Mouse (Mus musculus) thymus, adult 2 months (tissue): ENCODE data around the gene Atp2a2.

Experiments used
- CTCF ChIP-seq: fragments of 200-500 bp; IDR thresholded peaks from 2 replicates; pipeline ENCODE4 v1.5.1; 2012; ENCODE audit warnings: mild to moderate bottlenecking, control low read depth, low read length, moderate library complexity, borderline replicate concordance; ENCODE audit not compliant: control insufficient read depth, poor library complexity, insufficient read depth; ENCODE audit errors: extremely low read depth
- POLR2A ChIP-seq: fragments of 200-500 bp; IDR thresholded peaks from 2 replicates; pipeline ENCODE4 v1.6.1; 2012; ENCODE audit warnings: mild to moderate bottlenecking, low read length, control low read depth, moderate library complexity; ENCODE audit not compliant: control insufficient read depth, poor library complexity, insufficient read depth; ENCODE audit errors: extremely low read depth

DNA sequence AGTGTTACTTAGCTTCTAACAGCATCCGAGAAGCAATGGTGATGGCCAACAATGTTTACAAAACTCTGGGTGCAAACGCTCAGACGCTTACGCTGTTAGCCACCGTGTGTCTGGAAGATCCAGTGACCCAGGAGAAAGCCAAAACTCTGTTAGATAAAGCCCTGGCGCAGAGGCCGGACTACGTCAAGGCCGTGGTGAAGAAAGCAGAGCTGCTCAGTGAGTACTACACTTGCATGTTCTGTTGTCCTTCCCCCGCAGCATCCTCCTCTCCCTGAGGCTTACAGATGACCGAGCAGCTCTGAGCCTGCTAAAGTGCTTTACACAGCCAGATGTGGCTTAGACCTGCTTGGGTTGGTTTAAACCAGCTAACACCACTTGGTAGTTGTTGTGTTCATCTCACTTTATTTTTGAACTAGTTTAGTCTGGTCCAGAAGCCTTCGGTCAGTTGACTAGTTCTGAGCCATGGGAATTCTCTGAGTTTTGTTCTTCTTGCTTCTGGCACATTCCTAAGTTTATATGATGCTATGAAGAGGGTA is 61.9 kb downstream of the Atp2a2 start:
- TF ChIP-seq POLR2A: no peak
- no peak for TF ChIP-seq CTCF
